Mouse (Mus musculus) left cerebral cortex, postnatal 36 days (tissue): Measurements from ENCODE around the gene Kank1. TPM values are rescaled to one million over a fixed set of nuclear protein-coding genes. Genes with fewer than 3 reads are reported as not detected.
A peak's percentile ranks its signal among the peaks of the same experiment; 100 is the strongest.

Source experiments
- DNase-seq, 2 experiments: peaks; one replicate each; pipeline ENCODE4 v3.0.0; 2021 to 2022; ENCODE audit warnings: low spot score in 2 of 2, mixed read lengths in 1 of 2
- intact Hi-C: fragments of 180-260 bp; cut with DNase I; formaldehyde crosslinking; loops from one replicate; pipeline ENCODE4 v1.15.1; 2025
- total RNA-seq, 2 experiments: library from RNA; stranded (reverse); gene quantifications; 2 replicates each; pipeline ENCODE4 v1.2.3; 2021

Kank1 gene
- total RNA-seq, 2 experiments from 2014 or later: 17.5 to 17.9 TPM

- no peak for DNase-seq
- intact Hi-C loops: no loop called here
Measured at GRCm38 (mm10) chr19:25299852-25300670, 63.3 kb downstream of the Kank1 start.

- intact Hi-C loops: no loop called here
Measured at GRCm38 (mm10) chr19:25301189-25301588, 64.4 kb downstream of the Kank1 start.

GRCm38 (mm10) chr19:25306277-25306676 lies 69.5 kb downstream of the Kank1 start:
- DNase-seq: no peak

More at GRCm38 (mm10) chr19:25301189-25301588, 64.4 kb downstream of the Kank1 start:
- no peak for DNase-seq

GRCm38 (mm10) chr19:25308156-25308555 lies 71.4 kb downstream of the Kank1 start:
- DNase-seq: no peak
- intact Hi-C loops: no loop called here

More at GRCm38 (mm10) chr19:25306277-25306676, 69.5 kb downstream of the Kank1 start:
- intact Hi-C loops: no loop called here

- no peak for DNase-seq
- intact Hi-C loops: no loop called here
Measured at GRCm38 (mm10) chr19:25308763-25309162, 72.0 kb downstream of the Kank1 start.

GRCm38 (mm10) chr19:25310989-25311388 lies 74.2 kb downstream of the Kank1 start:
- intact Hi-C loops: no loop called here
- DNase-seq: no peak

- DNase-seq: no peak
- intact Hi-C loops: no loop called here
Measured at GRCm38 (mm10) chr19:25311626-25312025, 74.9 kb downstream of the Kank1 start.

GRCm38 (mm10) chr19:25315458-25315889 lies 78.7 kb downstream of the Kank1 start:
- peak; percentile 12 to 22 for DNase-seq
- intact Hi-C loops: no loop called here

GRCm38 (mm10) chr19:25315993-25316392 lies 79.2 kb downstream of the Kank1 start:
- DNase-seq: no peak
- intact Hi-C loops: no loop called here

GRCm38 (mm10) chr19:25324265-25324664 lies 87.5 kb downstream of the Kank1 start:
- DNase-seq: no peak
- intact Hi-C loops: no loop called here

GRCm38 (mm10) chr19:25325113-25326001 lies 88.6 kb downstream of the Kank1 start:
- intact Hi-C loops: no loop called here
- no peak for DNase-seq

GRCm38 (mm10) chr19:25326002-25326300 lies 89.2 kb downstream of the Kank1 start:
- intact Hi-C loops: no loop called here
- DNase-seq: no peak

GRCm38 (mm10) chr19:25327633-25328032 lies 90.9 kb downstream of the Kank1 start:
- intact Hi-C loops: no loop called here
- DNase-seq: no peak

GRCm38 (mm10) chr19:25334360-25334759 lies 97.6 kb downstream of the Kank1 start:
- intact Hi-C loops: loop anchor here (2.0 to 5.0 kb wide), 2 partner anchors 202 to 377 kb away; no protein-coding TSS in a partner anchor
- peak; percentile 25 to 29 for DNase-seq

- intact Hi-C loops: no loop called here
- DNase-seq: no peak
Measured at GRCm38 (mm10) chr19:25336731-25337130, 100.0 kb downstream of the Kank1 start.

- DNase-seq: no peak
Measured at GRCm38 (mm10) chr19:25340630-25341620, 104.2 kb downstream of the Kank1 start.

GRCm38 (mm10) chr19:25342026-25342425 lies 105.3 kb downstream of the Kank1 start:
- intact Hi-C loops: loop anchor here (5.0 kb wide), 1 partner anchor 285 kb away; no protein-coding TSS in a partner anchor
- no peak for DNase-seq

More at GRCm38 (mm10) chr19:25340630-25341620, 104.2 kb downstream of the Kank1 start:
- intact Hi-C loops: loop anchor here (1.0 to 5.0 kb wide), 2 partner anchors 104 to 286 kb away; no protein-coding TSS in a partner anchor

GRCm38 (mm10) chr19:25343657-25344322 lies 107.0 kb downstream of the Kank1 start:
- intact Hi-C loops: loop anchor here (5.0 kb wide), 1 partner anchor 284 kb away; no protein-coding TSS in a partner anchor
- DNase-seq: peak; percentile 13 to 30
